In the genomic region with DNA sequence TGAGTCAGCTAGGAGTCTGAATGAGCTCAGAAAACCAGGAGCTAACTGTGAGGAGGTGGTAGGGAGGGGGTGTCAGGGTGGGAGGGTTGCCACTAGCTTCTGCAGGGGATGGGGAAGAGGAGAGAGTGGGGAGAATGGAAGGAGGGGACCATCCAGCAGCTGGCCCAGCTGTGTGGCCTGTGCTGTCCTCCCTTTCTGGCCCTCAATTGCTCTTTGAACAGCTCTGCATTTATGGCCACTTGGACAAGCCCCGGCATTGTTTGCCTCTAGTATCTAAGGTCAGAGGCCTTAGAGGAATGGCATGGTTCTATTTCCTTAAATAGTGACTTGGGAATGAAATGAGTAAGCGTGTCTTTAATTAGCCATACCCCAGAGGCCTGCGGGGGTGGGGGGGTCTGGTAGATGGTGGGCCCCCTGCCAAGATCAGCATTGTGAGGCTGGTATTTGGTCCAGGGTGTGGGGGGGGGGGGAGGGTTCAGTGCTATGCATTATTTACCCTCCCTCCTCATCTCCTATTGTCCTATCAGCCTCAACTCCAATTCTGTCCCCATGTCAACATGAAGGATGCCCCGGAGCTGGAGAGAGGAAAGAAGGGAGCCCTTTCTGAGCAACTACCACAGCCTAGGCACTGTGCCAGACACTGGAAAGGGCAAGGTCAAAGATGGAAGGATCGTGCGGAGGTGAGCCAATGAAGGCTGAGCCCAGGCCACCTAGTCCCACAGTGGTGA, we compare ENCODE assay signal across 9 mouse cellular contexts.
DNase-seq lines count a peak whose midpoint lies in the region; ATAC-seq and TF ChIP-seq lines count a peak whose summit lies in the region.
"Had no signal": no experiment of that assay in that cellular context is flagged by ENCODE, and none has a peak within 500 bp of the region (broad histone marks: within the 10 kb centered on the region; RNA-seq: fewer than 3 reads in every experiment).

No protein-coding gene starts in this region.

- H3K9ac ChIP-seq in liver, embryonic 13.5 days = no peak overlapping the region

- no peak for TF ChIP-seq CTCF in gastrocnemius, adult 2 months (IDR thresholded peaks at IDR 0.05)

- peak overlapping the region; percentile 67 for H3K27ac ChIP-seq in gastrocnemius, adult 2 months
- no peak overlapping the region for H3K27ac ChIP-seq in liver, embryonic 13.5 days

- WGBS in liver, embryonic 13.5 days (ENCODE audit: insufficient replicate concordance) = 51% methylated on average over 6 of the region's 6 CpGs

- H3K4me1 ChIP-seq in liver, embryonic 13.5 days (replicated peaks) = peaks cover 11% of the 10 kb centered on the region

- DNase-seq in gastrocnemius, adult 2 months = peak; percentile 50
- DNase-seq in gastrocnemius, adult 18-20 months (ENCODE audit: low spot score) = no peak
- DNase-seq in embryo, embryonic 10.5 days (ENCODE audit: low spot score) = peak; percentile 76
- DNase-seq in heart, postnatal 14 days = peak; percentile 47 to 60
- DNase-seq in liver, embryonic 13.5 days = no peak
- no peak for DNase-seq in urinary bladder, postnatal 36 days (ENCODE audit: low spot score in 2 of 2)
- no peak for DNase-seq in left cerebral cortex, adult 18-20 months (ENCODE audit: low spot score in 2 of 2)
- no peak for DNase-seq in cerebellum, postnatal 36 days

- peaks cover 13% of the 10 kb centered on the region; the same call in 1 of the 2 replicates for H3K27me3 ChIP-seq in liver, embryonic 13.5 days

- intact Hi-C loops in gastrocnemius, adult 2 months (cut with DNase I) = loop anchor here (10.0 kb wide), 2 partner anchors 205 to 295 kb away; no protein-coding TSS in a partner anchor
- intact Hi-C loops in heart, postnatal 14 days (cut with DNase I) = loop anchor here (5.0 to 10.0 kb wide), 2 partner anchors 193 to 295 kb away; no protein-coding TSS in a partner anchor

- H3K4me3 ChIP-seq in gastrocnemius, adult 2 months = no peak overlapping the region
- no peak overlapping the region for H3K4me3 ChIP-seq in liver, embryonic 13.5 days (replicated peaks)
- H3K4me3 ChIP-seq: erythroblast, embryonic 14.5 days had no signal

- H3K36me3 ChIP-seq in liver, embryonic 13.5 days = no peaks in the 10 kb centered on the region

- ATAC-seq in liver, embryonic 13.5 days (ENCODE audit: low read depth) = peak; percentile 60

- H3K4me2 ChIP-seq in liver, embryonic 13.5 days = no peak overlapping the region

- H3K9me3 ChIP-seq in liver, embryonic 13.5 days (replicated peaks) = no peaks in the 10 kb centered on the region

Comparison
In these comparisons a context has a peak if more than half of its experiments do, and no peak if none do; other contexts are left out.
1. DNase-seq: peak in gastrocnemius, adult 2 months (single experiment), embryo, embryonic 10.5 days (single experiment) and heart, postnatal 14 days (2 of 2); none in gastrocnemius, adult 18-20 months (single experiment), liver, embryonic 13.5 days (single experiment), urinary bladder, postnatal 36 days (0 of 2), left cerebral cortex, adult 18-20 months (0 of 2) and cerebellum, postnatal 36 days (0 of 2).